Mouse (Mus musculus): ENCODE results near the gene Gm43552. TPM values are rescaled to one million over a fixed set of nuclear protein-coding genes. Genes with fewer than 3 reads are reported as not detected.
A peak's percentile ranks its signal among the peaks of the same experiment; 100 is the strongest.

Gm43552 gene
- polyA plus RNA-seq, 1 experiment from 2014 or later: 1.1 TPM

DNA sequence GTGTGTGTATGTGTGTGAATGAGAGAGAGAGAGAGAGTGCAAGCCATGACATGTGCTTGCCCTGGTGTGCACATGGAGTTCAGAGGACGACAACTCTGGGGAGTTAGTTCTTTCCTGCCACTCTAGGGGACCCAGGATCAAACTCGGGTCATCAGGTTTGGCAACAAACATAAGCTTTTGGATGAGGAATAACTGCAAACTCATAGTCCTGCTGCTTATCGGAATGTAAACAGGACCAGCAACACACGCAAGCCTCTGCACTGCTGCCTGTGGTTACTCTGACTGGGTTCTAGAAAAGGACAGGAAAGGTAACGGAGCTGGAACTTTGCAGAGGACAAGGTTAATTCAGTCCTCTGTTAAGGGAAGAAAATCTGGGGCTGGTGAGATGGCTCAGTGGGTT, 67.4 kb downstream of the Gm43552 start:
- 0 out of 2 replicates have a peak, but pooled peaks cover 4% of the 10 kb centered on the region for H3K4me1 ChIP-seq
- H3K9me3 ChIP-seq: no peaks in the 10 kb centered on the region
- H3K27me3 ChIP-seq (replicated peaks): no peaks in the 10 kb centered on the region
- H3K9ac ChIP-seq: no peak overlapping the region
- H3K4me2 ChIP-seq: no peak overlapping the region
- H3K27ac ChIP-seq: no peak overlapping the region
- 92% methylated on average over 5 of the region's 5 CpGs for whole genome bisulfite sequencing
- H3K36me3 ChIP-seq (replicated peaks): peaks cover 41% of the 10 kb centered on the region
- ATAC-seq (replicated peaks): no peak
- no peak overlapping the region for H3K4me3 ChIP-seq

DNA sequence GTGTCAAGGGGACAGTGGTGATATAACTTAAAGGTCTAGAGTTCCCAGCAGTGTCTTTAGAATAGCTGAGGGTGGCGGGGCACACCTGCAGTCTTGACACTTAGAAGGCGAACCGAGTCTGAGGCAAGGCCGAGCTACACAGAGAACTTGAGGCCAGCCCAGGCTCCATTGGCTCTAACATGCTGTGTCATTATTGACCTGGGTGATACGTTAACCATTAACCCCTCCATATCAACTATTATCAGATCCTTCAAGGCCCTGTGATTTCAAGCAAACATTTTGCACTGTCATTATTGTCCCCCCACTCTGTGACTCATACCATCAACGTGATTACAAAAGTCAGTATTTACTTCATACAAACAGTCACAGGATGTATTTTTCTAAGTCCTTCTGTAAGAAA, 68.4 kb downstream of the Gm43552 start:
- Histone ChIP-seq H3K4me2 (no peak overlapping the region), H3K36me3 (replicated peaks) (peaks cover 41% of the 10 kb centered on the region), H3K4me1 (0 out of 2 replicates have a peak, but pooled peaks cover 4% of the 10 kb centered on the region), H3K9me3 (no peaks in the 10 kb centered on the region), H3K9ac (no peak overlapping the region), H3K4me3 (no peak overlapping the region), H3K27ac (no peak overlapping the region), H3K27me3 (replicated peaks) (no peaks in the 10 kb centered on the region)
- WGBS: 92% methylated on average over 6 of the region's 6 CpGs
- ATAC-seq (replicated peaks): no peak

DNA sequence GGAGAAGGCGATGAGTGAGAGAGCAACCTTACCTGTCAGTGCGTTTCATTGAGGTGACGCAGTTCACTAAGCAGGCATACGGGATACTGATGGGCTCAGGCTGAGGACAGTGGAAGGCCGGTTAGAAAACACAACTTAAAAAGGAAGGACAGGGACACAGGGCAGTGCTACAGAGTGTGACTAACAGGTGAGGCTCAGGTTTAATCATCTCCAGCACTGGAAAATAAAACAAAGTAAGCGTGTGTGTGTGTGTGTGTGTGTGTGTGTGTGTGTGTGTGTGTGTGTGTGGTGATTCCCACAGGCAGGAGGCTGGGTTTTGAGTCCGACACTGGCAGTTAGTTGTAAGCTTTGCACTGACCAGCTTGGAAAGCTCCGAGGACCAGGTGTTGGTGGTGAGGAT, 69.8 kb downstream of the Gm43552 start:
- Histone ChIP-seq H3K4me3 (no peak overlapping the region), H3K36me3 (replicated peaks) (peaks cover 41% of the 10 kb centered on the region)

DNA sequence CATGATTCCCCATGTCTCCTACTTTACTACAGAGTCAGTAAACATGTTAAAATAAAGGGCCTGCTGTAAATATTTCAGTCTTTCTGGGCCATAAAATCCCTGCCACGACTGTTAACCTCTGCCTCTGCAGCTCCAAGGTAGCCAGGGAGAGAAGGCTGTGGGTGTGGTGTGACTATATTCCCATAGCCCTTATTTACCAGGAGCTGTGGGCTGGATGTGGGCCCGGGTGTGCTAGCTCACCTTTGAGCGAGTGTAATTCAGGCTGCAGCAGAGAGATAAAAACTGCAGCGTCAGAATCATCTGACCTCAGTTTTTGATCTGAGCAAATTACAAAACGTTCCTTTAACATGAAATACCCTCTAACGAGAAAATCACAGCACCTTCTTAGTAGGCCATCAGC, 71.8 kb downstream of the Gm43552 start:
- H3K27ac ChIP-seq: no peak overlapping the region
- 86% methylated on average over 6 of the region's 6 CpGs for WGBS
- H3K4me2 ChIP-seq: no peak overlapping the region
- no peaks in the 10 kb centered on the region for H3K27me3 ChIP-seq (replicated peaks)
- H3K36me3 ChIP-seq (replicated peaks): peaks cover 36% of the 10 kb centered on the region
- no peak overlapping the region for H3K4me3 ChIP-seq
- H3K4me1 ChIP-seq: no peaks in the 10 kb centered on the region
- H3K9ac ChIP-seq: no peak overlapping the region
- no peaks in the 10 kb centered on the region for H3K9me3 ChIP-seq
- ATAC-seq (replicated peaks): no peak

More for the DNA sequence above, 69.8 kb downstream of the Gm43552 start:
- no peak for ATAC-seq (replicated peaks)
- no peaks in the 10 kb centered on the region for H3K27me3 ChIP-seq (replicated peaks)
- no peaks in the 10 kb centered on the region for H3K4me1 ChIP-seq
- H3K9ac ChIP-seq: no peak overlapping the region
- H3K4me2 ChIP-seq: no peak overlapping the region
- H3K27ac ChIP-seq: no peak overlapping the region
- 94% methylated on average over 8 of the region's 8 CpGs for WGBS
- H3K9me3 ChIP-seq: no peaks in the 10 kb centered on the region

DNA sequence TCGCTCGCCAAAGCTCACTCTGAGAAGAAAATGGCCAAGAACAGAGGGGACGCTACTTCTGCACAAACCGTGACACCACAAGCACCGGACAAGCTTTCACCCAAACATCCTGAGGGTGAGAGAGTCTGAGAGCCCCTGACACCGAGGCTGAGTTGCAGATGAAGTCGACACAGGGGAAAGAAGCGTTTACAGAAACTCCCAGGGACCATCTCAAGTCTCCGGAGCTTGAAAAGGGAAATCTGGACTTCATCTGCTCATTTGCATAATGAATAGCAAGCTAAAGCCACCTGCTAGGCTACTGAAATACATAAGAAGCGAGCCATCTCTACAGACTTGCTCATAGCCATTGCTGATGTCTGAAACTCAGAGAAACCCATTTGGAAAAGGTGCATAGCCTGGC, 73.5 kb downstream of the Gm43552 start:
- Histone ChIP-seq H3K27me3 (replicated peaks) (no peaks in the 10 kb centered on the region), H3K4me1 (no peaks in the 10 kb centered on the region), H3K4me2 (no peak overlapping the region), H3K4me3 (no peak overlapping the region), H3K9me3 (no peaks in the 10 kb centered on the region), H3K36me3 (replicated peaks) (peaks cover 35% of the 10 kb centered on the region), H3K27ac (no peak overlapping the region), H3K9ac (no peak overlapping the region)
- no peak for ATAC-seq (replicated peaks)
- WGBS: 72% methylated on average over 10 of the region's 10 CpGs

DNA sequence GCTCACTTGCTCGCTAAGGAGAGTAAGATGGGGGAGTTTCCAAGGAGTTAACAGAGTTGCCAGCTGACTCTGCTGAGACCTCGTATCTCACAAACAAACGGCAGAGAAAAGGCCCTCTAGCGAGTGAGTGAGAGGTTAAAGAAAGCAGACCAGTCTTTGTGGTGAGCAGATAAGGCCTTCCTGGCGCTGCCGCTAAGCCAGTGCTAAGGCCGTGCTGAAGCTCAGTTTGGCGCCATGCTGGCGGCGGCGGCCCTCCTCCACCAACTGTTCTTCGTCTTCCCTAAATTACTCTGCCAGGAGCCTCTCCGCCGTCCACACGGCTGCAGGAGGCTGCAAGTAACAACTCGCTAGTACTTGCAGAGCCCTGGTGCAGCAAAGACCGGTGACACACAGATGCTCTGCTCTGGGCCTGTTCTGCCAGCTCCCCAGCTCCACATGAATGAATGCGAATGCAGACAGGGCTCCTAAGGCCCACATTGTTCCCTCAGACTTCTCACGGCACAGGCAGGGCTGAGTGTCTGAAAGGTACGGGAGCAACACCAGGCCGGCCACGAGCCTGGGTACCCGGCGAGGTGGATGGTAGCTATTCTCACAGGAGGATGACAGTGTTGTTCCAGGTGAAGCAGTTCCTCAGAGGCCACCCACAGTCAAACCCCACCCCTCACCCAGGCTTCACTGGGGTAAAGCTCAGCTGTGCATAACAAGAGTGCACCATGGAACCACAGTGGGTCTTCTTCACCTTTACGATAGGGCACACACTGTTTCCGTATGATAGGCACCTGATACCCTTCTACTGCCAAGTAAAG, 76.8 kb downstream of the Gm43552 start:
- H3K36me3 ChIP-seq (replicated peaks): peaks cover 15% of the 10 kb centered on the region

DNA sequence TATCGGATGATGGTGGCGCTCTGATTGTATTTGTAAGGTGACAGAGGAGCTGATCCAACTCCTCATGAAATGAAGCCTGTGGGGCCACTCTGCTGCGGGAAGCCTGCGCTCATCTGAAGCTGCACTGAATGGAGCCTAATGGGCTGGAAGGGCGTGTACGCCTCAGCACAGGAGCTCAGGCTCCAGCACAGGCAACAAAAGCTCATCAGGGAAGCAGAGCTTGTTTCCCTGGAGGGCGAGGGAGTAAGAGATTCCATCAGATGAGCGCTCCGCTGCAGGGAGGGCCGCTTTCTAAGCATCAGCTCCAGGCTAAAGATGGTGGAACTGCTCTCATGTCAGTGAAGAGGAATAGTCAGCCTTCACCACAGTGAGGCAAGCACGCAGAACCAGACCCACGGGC, 84.6 kb downstream of the Gm43552 start:
- no peak overlapping the region for H3K4me3 ChIP-seq
- H3K4me2 ChIP-seq: no peak overlapping the region
- no peaks in the 10 kb centered on the region for H3K4me1 ChIP-seq
- H3K27ac ChIP-seq: 0 out of 2 replicates have a peak overlapping the region, but pooled peaks have one; percentile 18
- H3K9me3 ChIP-seq: no peaks in the 10 kb centered on the region
- no peaks in the 10 kb centered on the region for H3K27me3 ChIP-seq (replicated peaks)
- peaks cover 37% of the 10 kb centered on the region for H3K36me3 ChIP-seq (replicated peaks)
- WGBS: 17% methylated on average over 12 of the region's 12 CpGs
- no peak for ATAC-seq (replicated peaks)
- no peak overlapping the region for H3K9ac ChIP-seq

More for the DNA sequence above, 76.8 kb downstream of the Gm43552 start:
- Histone ChIP-seq H3K27me3 (replicated peaks) (no peaks in the 10 kb centered on the region), H3K27ac (peak overlapping the region; percentile 23; the same call in 1 of the 2 replicates), H3K4me1 (no peaks in the 10 kb centered on the region), H3K4me3 (no peak overlapping the region), H3K4me2 (no peak overlapping the region), H3K9me3 (no peaks in the 10 kb centered on the region), H3K9ac (no peak overlapping the region)
- WGBS: 16% methylated on average over 26 of the region's 26 CpGs
- ATAC-seq (replicated peaks): no peak

DNA sequence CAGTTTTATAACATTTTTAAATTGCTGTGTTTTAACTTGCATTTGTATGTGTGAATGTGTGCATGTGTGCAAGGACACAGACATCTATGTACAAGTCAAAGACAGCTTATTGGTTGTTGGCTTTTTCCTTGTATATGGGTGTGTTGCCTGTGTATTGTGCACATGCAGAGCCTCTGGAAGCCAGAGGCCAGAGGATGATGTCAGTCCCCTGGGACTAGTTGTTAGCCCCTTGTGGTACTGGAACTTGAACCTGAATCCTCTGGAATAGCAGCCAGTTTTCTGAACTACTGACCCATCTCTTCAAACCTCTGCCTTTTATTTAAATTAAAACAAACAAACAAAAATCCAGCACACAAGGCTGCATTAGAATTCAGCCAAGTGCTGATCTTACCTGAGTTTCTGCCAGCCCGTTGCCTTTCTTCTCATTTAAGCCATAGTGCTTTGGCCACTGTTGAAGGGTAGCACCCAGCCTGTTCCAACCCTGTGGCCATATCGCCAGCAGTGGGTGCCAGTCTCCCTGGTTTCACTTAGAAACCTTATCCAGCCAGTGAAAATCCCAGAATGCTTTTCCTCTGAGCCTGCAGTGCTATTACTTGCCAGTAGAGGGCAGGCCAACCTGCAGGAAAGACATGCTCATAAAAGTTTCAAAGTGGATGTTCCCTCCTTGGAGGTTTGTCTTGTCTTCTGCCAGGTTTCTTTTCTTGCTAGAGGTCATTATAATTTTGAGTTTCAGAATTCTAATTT, 91.2 kb downstream of the Gm43552 start:
- WGBS: 26% methylated on average over 2 of the region's 2 CpGs
- H3K4me3 ChIP-seq: no peak overlapping the region
- peaks cover 51% of the 10 kb centered on the region for H3K36me3 ChIP-seq (replicated peaks)
- H3K9me3 ChIP-seq: no peaks in the 10 kb centered on the region
- H3K27me3 ChIP-seq (replicated peaks): no peaks in the 10 kb centered on the region
- no peaks in the 10 kb centered on the region for H3K4me1 ChIP-seq
- H3K9ac ChIP-seq: no peak overlapping the region
- no peak overlapping the region for H3K4me2 ChIP-seq
- 0 out of 2 replicates have a peak, but pooled peaks have one; percentile 74 for ATAC-seq (replicated peaks)
- no peak overlapping the region for H3K27ac ChIP-seq

DNA sequence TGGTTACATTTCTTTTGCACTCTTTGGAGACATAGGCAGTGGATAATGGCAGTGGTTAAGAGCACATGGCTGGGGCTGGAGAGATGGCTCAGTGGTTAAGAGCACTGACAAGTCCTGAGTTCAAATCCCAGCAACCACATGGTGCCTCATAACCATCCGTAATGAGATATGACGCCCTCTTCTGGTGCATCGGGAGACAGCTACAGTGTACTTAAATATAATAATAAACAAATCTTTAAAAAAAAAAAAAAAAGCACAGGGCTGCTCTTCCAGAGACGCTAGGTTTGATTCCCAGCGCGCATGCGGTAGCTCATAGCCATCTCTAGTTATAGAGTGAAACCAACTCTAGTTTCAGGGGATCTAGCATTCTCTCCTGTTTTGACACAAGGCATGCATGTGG, 98.2 kb downstream of the Gm43552 start:
- Histone ChIP-seq H3K27ac (no peak overlapping the region), H3K36me3 (replicated peaks) (peaks cover 23% of the 10 kb centered on the region), H3K4me2 (no peak overlapping the region), H3K4me3 (no peak overlapping the region), H3K4me1 (peaks cover 19% of the 10 kb centered on the region), H3K27me3 (replicated peaks) (no peaks in the 10 kb centered on the region), H3K9me3 (no peaks in the 10 kb centered on the region), H3K9ac (no peak overlapping the region)
- WGBS: 93% methylated on average over 7 of the region's 7 CpGs
- ATAC-seq (replicated peaks): no peak

DNA sequence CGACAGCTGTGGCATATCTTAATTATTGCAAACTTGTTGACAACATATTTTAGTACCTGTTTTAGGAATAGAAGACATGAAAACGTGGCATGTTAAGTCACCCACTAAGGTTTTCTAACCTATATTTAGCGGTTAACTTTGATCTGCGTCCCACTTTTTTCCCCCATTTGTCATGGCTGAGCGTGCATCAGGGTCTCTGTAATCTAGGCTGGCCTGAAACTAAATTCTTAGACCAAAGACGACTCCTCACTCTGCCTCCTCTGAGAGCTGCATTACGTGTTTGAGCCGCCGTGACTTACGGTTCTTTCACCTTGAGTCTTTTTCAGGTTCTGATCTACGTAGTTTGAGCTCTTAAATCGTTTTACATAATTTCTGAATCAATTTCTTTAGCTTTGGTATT, 100.9 kb downstream of the Gm43552 start:
- Histone ChIP-seq H3K36me3 (replicated peaks) (peaks cover 27% of the 10 kb centered on the region), H3K4me1 (peaks cover 28% of the 10 kb centered on the region), H3K9ac (peak overlapping the region; percentile 78), H3K4me3 (peak overlapping the region; percentile 73), H3K27me3 (replicated peaks) (no peaks in the 10 kb centered on the region), H3K9me3 (no peaks in the 10 kb centered on the region), H3K4me2 (peak overlapping the region; percentile 80), H3K27ac (peak overlapping the region; percentile 90)
- 4% methylated on average over 12 of the region's 12 CpGs for WGBS
- peak; percentile 53 for ATAC-seq (replicated peaks)

DNA sequence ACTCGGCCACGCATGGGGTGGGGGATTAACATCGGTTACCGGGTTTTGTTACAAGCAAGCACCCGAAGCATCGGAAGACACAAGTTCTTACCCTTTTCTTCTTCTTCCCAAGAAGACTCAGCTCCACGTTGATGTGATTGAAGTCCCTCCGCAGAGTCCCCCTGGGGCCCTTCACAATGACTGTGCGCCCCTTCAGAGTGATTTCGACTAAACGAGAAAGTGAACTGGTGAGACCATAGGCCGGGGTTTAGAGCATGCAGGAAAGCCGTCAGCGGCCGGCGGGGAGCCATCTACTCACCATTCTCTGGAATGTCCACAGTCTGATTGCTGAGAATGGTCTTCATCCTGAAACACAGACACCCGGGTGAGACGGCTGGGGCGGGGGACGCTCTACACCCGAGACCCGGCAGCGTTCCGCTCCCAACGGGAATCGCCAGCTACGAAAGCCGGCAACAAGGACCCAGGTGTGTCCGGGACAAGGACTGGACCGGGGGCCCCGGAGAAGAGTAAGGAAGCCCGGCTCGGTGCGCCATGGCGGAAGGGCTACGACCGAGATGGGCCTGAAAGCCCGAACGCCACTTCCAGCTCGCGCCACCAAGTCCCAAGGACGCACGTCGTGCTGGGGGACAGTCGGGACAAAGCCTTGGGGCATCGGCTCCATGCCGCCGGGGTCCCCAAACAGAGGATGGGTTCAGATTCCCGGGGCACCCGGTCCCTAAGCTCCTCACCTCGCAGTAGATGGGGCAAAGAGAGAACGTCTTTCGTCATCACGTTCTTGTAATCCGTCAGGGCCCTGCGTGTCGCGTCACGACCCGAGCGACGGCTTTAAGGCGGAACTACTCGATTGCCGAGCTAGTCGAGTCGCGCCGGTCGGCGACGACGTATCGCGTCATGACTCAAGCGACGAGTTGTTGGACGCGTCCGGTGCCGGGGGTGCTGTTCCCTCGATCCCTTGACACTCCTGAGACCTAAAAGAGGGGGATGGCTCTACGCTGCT, 101.7 kb downstream of the Gm43552 start, which contains the start of the genes Rpl9 and Lias:
Gene Rpl9, minus strand, starts transcription at position 797 of the 997 bp plus-strand sequence.
Gene Lias, plus strand, starts transcription at position 850 of the 997 bp plus-strand sequence.
- Histone ChIP-seq H3K4me2 (peak within 1 kb of the TSS; percentile 80), H3K9me3 (no peaks in the 10 kb centered on the region), H3K9ac (peak within 1 kb of the TSS; percentile 92), H3K4me3 (peak within 1 kb of the TSS; percentile 73), H3K27me3 (replicated peaks) (no peaks in the 10 kb centered on the region), H3K27ac (peak within 1 kb of the TSS; percentile 90), H3K4me1 (peaks cover 28% of the 10 kb centered on the region), H3K36me3 (replicated peaks) (peaks cover 24% of the 10 kb centered on the region)
- under 1% methylated on average over 83 of the region's 83 CpGs for WGBS
- ATAC-seq (replicated peaks): peak; percentile 97

Data from midbrain, embryonic 15.5 days (tissue).